Mouse (Mus musculus) adrenal gland, postnatal 36 days (tissue): Measurements from ENCODE around the gene Pim3. TPM values are rescaled to one million over a fixed set of nuclear protein-coding genes. Genes with fewer than 3 reads are reported as not detected.

Source experiments
- DNase-seq, 2 experiments: peaks; one replicate each; pipeline ENCODE4 v3.0.0; 2021; ENCODE audit warnings: mixed read lengths in 1 of 2
- total RNA-seq, 2 experiments: library from RNA; stranded (reverse); gene quantifications; 2 replicates each; pipeline ENCODE4 v1.2.3; 2021

The Pim3 gene
- total RNA-seq, 2 experiments from 2014 or later = 123 to 134 TPM

DNA sequence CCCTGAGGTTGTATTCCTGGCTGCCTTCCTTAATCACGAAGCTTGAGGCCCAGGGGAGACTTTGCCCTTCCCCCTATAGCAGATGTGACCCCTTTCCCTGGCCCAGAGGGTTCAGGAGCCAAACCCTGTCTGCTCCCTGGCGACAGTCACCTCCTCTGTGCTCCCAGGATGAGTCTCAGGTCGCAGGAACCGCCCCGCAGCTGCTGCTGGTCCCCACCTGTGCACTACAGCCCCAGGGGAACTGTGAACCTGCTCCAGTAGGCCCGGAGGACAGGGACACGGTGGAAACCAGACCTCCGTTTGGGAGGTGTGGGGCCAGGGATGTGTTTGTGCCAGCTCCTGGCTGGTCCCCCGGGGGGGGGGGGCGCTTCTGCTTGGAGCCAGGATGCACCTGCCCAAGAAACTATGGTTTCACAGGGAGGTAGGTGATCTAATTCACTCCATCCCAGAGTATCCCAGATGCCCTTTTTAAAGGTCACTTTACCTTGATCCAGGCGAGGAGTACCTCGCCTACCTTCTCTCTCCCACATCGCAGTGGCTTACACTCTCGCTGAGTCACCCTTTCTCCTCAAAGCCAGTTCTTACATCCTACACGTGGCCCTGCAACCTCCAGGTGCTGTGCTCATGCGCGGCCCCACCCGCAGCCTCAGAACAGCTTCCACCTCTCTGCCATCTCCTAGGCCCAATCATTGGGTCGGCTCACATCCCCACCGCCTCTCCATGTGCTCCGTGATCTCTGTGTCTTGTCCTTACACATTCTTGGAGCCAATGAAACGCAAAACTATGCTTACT lies 19.5 kb downstream of the Pim3 start:
- no peak for DNase-seq

DNA sequence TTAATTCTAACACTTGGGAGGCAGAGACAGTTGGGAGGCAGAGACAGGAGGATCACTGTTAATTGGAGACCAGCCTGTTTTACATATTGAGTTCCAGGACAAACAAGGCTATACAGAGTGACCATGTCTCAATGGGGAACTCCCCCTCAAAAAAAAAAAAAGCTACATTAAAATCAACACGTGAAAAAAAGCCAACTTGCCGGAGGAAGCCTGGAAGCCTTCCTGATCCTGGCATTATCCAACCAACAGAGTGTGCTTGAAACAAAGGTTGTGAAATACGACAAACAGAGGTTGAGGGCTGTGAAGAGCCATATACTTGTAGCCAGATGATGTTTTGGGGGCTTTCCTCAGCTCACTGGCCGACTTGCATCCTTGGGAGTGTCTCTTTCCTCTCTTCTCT lies 20.9 kb downstream of the Pim3 start:
- no peak for DNase-seq

DNA sequence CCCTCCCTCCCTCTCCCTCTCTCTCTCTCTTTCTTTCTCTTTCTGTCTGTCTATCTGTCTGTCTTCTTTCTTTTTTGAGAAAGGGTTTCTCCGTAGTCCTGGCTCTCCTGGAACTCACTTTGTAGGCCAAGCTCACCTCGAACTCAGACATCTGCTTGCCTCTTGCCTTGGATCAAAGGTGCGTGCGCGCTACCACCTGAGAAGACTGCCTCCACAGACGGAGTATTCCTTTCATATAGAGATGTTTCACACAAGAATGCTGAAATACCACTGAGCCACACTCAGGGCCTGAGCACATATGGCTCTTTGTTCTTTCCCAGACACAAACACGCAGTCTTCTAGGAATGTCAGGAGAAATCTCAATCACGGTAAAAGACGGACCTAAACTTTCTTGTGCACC lies 21.4 kb downstream of the Pim3 start:
- DNase-seq = no peak

DNA sequence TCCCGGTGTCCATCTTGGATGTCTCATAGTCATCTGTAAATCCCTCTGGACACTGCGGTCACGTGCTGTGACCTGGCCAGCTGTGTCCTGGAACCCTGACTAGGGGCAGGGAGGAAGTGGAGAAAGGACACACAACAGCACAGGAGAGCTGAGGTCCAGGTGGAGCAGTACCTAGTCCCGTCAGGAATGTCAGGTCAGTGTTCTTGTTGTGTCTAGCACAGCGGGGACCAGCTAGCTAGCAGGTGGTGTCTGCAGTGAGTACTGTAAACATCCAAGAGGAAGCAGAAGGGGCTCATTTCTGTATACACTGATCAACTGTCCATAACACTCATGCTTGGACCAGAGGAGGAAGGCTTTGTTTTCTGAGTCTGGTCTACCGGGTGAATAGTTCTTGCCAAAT lies 23.4 kb downstream of the Pim3 start:
- no peak for DNase-seq

DNA sequence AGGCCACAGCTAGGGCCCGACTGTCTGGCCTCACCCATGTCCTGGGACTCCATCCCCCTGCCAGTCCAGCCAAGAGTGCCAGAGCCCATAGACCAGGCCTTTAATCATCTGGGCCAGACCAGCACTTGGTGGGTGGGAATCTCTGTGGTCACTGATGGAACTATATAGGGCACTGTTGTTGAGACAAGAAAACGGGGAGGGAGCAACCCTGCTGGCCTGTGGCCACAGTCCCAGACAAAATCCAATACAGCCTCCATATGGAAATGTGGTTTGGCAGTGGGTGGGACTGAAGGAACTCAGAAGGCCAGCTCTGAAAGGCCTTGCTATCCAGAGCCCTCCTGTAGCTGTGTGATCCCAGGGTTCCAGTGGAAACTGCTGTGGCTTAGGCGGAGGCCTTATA lies 27.0 kb downstream of the Pim3 start:
- no peak for DNase-seq

DNA sequence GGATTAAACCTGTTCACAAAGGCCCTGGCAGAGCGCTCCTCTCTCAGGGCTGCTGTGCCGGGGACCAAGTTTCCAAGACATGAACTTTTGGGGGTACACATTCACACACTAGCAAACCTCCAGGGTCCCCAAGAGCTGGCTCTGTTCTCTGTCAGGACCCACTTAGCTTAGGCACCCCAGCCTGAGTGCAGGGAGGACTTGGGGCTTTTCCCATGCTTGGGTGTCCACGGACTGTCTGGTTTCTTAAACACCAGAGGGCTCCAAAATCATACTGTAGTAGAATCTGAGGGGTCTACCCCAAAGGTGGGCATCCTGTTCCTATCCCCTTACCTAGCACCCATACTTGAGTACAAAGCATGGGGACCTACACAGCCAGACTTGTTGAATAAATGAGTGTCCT lies 28.0 kb downstream of the Pim3 start:
- DNase-seq = no peak

DNA sequence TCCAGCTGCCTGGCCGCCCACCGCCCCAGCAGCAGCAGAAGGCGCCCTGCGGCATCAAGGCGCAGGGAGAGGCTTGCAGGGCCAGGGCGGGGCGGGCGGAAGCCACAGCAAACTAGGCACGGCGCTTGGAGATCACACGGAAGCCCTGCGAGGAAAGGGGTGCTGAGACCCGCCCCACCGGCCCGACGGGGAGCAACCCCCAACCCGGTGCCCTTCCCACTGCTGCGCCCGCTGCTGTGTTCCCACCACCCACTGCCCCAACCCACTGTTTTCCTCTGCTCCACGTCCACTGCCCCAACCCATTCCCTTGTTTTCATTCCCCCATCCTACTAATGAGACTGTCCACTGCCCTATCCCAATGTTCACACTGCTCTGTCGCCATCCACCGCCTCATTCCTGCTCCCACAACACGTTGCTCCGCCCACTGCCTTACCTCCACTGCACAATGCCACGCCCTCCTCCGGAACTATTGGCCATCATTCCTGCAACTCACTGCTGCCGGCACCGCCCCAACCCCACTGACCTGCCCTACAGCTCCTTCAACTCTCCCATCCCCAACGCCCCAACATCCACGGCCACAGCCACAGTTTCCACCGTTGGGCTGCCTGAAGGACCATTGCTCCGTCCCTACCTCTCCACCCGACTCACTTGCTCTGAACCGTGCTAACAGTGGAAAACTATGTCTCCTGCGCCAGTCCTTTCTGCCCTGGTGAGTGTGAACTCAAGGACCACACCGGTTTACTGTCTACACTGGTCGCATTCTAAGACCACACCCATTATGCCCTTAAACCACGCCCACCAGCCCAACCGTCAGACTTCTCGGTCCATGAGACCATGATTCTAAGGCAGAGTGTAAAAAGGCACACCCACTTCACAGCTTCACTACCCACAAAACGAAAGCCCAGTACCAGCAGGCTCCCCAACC lies 29.0 kb downstream of the Pim3 start:
- DNase-seq = peak; percentile 90 to 92

DNA sequence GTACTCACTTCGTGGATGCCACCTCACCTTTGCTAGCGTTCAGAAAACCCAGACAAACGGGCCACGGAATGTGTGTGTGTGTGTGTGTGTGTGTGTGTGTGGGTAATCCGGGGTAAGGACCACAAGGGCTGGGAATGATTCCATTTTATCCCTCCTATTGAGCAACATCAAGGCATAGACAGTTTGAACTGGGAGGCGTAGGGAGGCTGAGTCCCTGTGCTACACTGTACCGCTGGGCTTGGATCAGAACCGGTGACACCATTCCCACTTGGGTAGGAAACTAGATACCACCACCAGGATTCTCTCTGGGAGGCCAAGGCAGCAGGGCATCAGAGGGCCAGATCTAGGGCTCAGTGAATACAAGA lies 29.7 kb downstream of the Pim3 start:
- no peak for DNase-seq

DNA sequence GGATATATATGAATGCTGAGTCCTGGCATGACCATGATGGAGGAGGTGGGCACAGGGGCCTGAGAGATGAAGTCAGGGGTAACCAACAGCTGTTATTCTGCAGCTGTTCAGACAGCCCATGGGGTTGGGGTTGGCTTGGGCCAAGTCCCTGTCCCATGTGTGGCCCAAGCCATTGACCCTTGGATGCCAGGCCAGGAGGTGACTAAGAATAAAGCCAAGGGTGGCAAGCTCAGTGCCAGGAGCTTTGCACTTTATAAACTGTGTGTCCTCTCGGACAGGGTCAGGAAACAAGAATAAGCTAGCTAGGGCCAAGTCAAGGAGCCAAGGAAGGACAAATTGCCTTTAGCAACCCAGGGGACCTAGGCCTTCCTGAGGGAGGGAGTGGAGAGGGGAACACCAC lies 30.3 kb downstream of the Pim3 start:
- no peak for DNase-seq

DNA sequence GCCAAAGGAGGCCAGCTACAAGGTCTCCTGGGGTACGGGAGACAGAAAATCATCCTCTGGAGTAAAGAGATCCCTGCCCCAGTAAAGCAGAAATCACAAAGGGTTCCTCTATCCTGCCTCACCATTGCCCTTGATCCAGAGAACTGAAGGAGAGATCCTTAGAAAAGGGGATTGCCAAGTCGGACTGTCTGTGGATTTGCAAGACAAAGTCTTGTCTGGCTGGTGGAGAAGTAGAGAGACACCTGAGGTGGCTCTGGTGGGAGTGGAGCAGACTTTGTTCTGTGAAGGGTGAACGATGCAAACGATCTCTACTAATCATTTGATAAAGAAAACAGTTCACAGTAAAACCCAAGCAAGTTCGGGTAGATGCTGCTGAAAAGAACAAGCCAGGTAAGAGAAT lies 30.9 kb downstream of the Pim3 start:
- no peak for DNase-seq

DNA sequence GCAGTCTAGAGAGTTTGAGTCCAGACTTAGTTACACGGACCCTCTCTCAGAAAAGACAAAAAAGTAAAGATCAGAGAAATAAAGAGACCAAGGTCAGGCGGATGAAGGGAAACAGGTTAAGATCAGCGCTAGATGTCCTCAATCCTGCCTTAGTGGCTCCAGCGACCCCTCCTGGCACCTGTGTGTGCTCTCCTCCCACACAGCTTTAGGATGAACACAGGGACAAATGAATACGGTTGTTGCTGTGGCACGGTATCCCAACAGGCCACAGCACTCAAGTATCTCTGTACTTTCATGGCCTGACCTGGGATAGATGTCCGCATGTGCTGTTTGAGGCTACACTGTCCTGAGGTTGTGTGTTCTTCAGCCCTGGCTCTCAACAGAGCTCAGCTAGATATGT lies 33.1 kb downstream of the Pim3 start:
- DNase-seq = no peak

DNA sequence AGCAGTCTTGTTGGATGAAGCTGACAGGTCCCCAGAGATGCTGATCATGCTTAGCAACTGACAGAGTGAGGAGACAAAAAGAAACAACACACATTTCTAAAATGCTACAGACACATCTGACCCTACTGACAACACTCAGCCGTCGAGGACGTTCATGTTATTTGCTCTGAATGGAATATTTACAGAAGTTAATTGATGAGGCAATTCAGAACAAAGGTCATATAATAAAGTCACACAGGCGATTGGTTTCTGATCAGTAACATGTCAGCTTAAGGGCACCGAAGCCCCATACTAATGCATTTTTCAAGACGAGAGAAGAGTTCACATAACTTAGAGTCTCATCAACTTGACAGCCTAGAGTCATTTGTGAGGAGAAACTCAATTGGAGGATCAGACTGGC lies 33.9 kb downstream of the Pim3 start:
- DNase-seq = no peak

DNA sequence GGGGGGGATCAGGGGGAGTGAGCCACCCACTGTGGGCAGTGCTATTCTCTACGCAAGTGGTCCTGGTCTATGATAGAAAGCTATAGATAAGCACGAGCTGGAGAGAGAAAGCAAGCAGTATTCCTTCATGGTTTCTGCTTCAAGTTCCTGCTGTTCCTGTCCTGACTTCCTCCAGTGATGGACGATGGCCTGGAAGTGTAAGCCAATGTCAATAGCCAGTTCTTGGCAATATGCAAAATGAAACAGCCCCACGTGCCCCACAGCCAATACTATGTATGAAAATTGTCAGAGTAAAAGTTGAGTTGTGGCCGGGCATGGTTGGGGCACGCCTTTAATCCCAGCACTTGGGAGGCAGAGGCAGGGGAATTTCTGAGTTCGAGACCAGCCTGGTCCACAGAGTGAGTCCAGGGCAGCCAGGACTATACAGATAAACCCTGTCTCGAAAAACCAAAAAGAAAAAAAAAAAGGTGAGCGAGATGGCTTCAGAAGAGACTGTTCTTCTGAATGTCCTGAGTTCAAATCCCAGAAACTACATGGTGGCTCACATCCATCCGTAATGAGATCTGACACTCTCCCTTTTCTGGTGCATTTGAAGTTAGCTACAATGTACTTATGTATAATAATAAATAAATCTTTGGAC lies 34.5 kb downstream of the Pim3 start:
- DNase-seq = no peak

DNA sequence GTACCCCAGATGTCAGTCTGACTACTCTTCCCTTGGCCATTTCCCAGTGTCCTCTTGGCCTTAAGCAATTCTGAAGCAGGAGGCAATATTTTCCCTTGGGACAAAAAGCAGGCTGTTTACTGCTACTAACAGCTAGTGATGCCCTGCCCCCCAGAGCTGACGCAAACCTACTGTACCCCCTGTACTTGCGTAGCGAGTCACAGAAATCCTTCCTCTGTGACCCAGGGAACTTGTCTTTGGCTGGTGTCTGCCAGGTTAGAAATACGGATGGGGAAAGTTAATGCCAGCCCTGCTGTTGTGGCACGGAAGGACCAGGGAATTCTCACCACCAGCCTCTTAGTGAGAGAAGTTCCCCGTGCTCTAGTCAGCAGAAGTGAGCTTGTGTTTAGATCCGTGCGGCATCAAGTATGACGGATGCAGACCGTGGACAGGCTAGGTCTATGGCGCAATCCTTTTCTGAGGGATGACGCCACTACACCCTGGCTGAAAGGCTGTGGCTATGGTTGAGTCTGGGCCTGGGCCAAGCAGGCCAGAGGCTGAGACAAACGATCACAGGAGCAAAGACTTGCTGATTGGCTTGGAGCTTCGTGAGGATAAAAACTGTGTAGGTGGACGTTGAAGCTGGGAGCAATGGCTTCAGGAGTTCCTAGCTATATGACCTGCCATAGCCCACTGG lies 40.4 kb downstream of the Pim3 start:
- peak; percentile 59 to 80 for DNase-seq

DNA sequence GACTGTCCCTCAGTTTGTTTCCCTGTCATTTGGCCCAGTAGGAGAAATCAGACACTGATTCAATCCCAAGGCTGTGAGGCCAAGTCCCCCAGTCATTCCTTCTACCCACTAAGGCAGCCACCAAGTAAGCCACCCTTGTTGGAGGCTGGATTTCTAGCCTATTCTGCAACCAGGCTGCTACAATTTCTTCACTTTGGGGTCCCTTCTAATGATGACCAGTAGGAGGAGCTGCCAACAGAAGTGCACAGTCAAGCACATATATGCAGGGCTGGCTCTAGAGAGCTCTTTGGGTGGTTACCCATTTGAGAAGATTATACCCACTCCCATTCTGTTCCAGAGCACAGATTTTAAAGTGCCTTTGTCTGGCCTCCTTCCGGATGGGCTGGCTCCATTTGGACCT lies 41.1 kb downstream of the Pim3 start:
- DNase-seq = no peak

DNA sequence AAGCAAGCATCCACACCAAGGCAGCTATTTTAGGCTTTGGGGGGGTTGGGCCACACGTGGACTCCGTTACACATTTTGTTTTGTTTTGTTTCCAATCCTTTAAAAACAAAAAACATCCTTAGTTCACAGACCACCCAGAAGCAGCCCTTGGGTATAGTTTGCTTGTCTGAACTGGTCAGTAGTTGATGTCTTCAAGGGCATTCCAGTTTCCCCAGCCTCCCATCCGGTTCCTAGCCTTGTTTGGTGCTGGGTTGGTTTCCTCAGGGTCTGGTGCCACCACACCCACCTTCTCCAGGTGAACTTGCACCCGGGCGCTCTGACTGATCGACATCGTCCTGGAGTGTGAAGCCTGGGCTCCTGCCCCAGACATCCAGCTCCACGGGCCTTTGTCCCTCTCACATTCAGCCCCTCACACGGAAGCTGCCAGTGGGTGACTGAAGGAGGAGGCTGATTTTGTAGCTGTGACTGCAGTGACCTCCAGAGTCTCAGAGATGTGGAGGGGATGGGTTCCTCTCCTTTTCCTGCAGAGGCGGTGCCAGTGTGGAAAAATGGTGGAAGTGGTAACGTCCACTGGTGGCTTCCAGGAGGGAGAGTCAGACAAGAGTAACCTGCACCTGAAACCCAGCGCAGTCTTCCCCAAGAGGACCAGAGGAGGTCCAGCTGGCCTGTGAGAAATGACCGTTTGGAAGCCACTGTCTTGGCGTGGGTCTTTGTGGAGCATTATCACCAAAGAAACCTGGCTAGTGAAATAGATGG lies 42.2 kb downstream of the Pim3 start:
- DNase-seq = no peak

DNA sequence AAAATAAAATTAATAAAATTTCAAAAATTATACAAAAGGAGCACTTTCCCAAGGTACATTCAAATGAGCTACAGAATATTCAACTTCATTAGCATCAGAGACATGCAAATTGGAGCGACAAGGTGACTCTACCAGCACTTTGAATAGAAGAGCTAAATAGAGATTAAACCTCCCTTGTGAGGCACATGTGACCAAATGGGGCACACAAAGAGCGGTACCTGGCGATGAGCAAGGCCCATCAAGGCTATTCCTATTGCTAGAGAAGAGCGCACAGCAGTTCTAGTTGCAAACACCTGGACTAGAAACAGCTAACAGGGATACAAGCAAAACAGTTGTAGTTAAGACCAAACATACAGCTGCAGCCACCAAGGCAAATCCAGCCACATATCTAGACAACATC lies 44.4 kb downstream of the Pim3 start:
- no peak for DNase-seq

DNA sequence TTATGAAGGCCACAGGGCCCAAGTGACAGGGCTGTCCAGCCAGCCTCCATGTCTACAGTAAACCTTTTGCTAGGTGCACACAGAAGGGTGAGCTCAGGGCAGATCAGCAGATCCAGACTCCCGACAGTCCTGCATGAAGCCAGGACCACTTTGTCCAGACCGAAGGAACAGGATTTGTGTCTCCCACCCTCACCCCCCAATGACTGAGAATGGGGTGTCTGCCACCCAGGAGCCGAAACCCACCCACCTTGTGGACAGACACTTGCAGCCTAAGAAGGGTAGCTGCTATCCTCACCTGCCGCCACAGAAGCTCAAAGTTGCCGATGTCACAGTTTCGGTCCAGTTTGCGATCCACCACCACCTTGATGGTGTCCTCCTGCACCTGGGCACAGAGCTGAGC lies 53.1 kb downstream of the Pim3 start:
- no peak for DNase-seq
